Mouse (Mus musculus) lung, postnatal 0 days (tissue): ENCODE results near the gene BC035044.

Experiments
- CTCF ChIP-seq: IDR thresholded peaks from 2 replicates; pipeline ENCODE4 v1.5.1; 2016; ENCODE audit warnings: antibody characterized with exemption, mild to moderate bottlenecking
- EP300 ChIP-seq: IDR thresholded peaks from 2 replicates; pipeline ENCODE4 v1.6.1; 2016; ENCODE audit warnings: antibody characterized with exemption, mild to moderate bottlenecking, control low read depth

- TF ChIP-seq CTCF: no peak
- TF ChIP-seq EP300: no peak
Observed at GRCm38 (mm10) chr6:128833046-128833445, 57.9 kb downstream of the BC035044 start.
